Mouse (Mus musculus) lung, embryonic 14.5 days (tissue): Measurements from ENCODE around the gene Lman2l. TPM values are rescaled to one million over a fixed set of nuclear protein-coding genes. Genes with fewer than 3 reads are reported as not detected.

Experiments
- ATAC-seq: fragments of 200-750 bp; cut with Nextera tagmentation; 2 replicates; pipeline ENCODE4 v1.8.0; 2017; ENCODE audit warnings: mild to moderate bottlenecking, moderate TSS enrichment, moderate library complexity; ENCODE audit not compliant: insufficient read depth
- DNase-seq: peaks from one replicate; pipeline ENCODE4 v3.0.0-alpha.2; 2015
- H3K27ac ChIP-seq: fragments of 300-500 bp; sonication (generic); 2 replicates; pipeline ENCODE4 v1.5.1; 2014; ENCODE audit warnings: low read depth, mild to moderate bottlenecking, moderate library complexity
- H3K27me3 ChIP-seq: fragments of 300-500 bp; sonication (generic); 2 replicates; pipeline ENCODE4 v1.6.1; 2014; ENCODE audit warnings: low read length, control low read depth; ENCODE audit not compliant: insufficient read depth
- H3K36me3 ChIP-seq: fragments of 300-500 bp; sonication (generic); 2 replicates; pipeline ENCODE4 v1.6.1; 2014; ENCODE audit warnings: control low read depth; ENCODE audit not compliant: insufficient read depth
- H3K4me1 ChIP-seq: fragments of 300-500 bp; sonication (generic); 2 replicates; pipeline ENCODE4 v1.6.1; 2014; ENCODE audit warnings: antibody characterized with exemption, control low read depth; ENCODE audit not compliant: insufficient read depth
- H3K4me2 ChIP-seq: fragments of 300-500 bp; sonication (generic); 2 replicates; pipeline ENCODE4 v1.6.1; 2014; ENCODE audit warnings: mild to moderate bottlenecking
- H3K4me3 ChIP-seq: fragments of 300-500 bp; sonication (generic); 2 replicates; pipeline ENCODE4 v1.5.1; 2014; ENCODE audit warnings: low read depth, low read length
- H3K9ac ChIP-seq: fragments of 300-500 bp; sonication (generic); 2 replicates; pipeline ENCODE4 v1.6.1; 2014
- H3K9me3 ChIP-seq: fragments of 300-500 bp; sonication (generic); 2 replicates; pipeline ENCODE4 v1.6.1; 2016; ENCODE audit warnings: low read depth, low read length, control low read depth
- CTCF ChIP-seq: IDR thresholded peaks from 2 replicates; pipeline ENCODE4 v1.5.1; 2016; ENCODE audit warnings: antibody characterized with exemption, low read depth
- WGBS: fragments of 180-500 bp; shearing (Covaris S2); extraction: QIAGEN DNeasy Blood & Tissue Kit; methylation state at CpG from one replicate; pipeline ENCODE4 v1.1.7; 2014; 5-methylcytosine and 5-hydroxymethylcytosine counted together
- polyA plus RNA-seq: library from polyadenylated mRNA; unstranded; fragments of >200 nt; fragmentation: Nextera tagmentation; extraction: Ambion mirVana; gene quantifications from 2 replicates; pipeline ENCODE4 v1.2.1, GENCODE M21; 2014

Lman2l gene
- polyA plus RNA-seq, 1 experiment from 2014 or later, result 27.4 TPM

GRCm38 (mm10) chr1:36479903-36480899 lies 35.1 kb upstream of the Lman2l start:
- Histone ChIP-seq H3K9ac (no peak overlapping the region), H3K27ac (no peak overlapping the region), H3K9me3 (no peaks in the 10 kb centered on the region), H3K36me3 (no peaks in the 10 kb centered on the region), H3K4me2 (no peak overlapping the region), H3K27me3 (no peaks in the 10 kb centered on the region), H3K4me3 (no peak overlapping the region), H3K4me1 (peaks cover 5% of the 10 kb centered on the region; the same call in 1 of the 2 replicates)
- DNase-seq (no peak), ATAC-seq (no peak)
- 76% methylated on average over 12 of the region's 12 CpGs for WGBS
- no peak for TF ChIP-seq CTCF

- Histone ChIP-seq H3K9me3 (no peaks in the 10 kb centered on the region), H3K4me2 (no peak overlapping the region), H3K4me1 (peaks cover 22% of the 10 kb centered on the region), H3K4me3 (no peak overlapping the region), H3K27ac (no peak overlapping the region), H3K9ac (no peak overlapping the region), H3K27me3 (no peaks in the 10 kb centered on the region), H3K36me3 (no peaks in the 10 kb centered on the region)
- WGBS, result 34% methylated on average over 2 of the region's 2 CpGs
- ATAC-seq (peak; percentile 29; the same call in 1 of the 2 replicates), DNase-seq (peak; percentile 31)
- no peak for TF ChIP-seq CTCF
Measured at GRCm38 (mm10) chr1:36478343-36478795, 33.3 kb upstream of the Lman2l start.

GRCm38 (mm10) chr1:36476426-36476825 lies 31.4 kb upstream of the Lman2l start:
- H3K4me1 ChIP-seq, result peaks cover 36% of the 10 kb centered on the region
- no peak overlapping the region for H3K4me2 ChIP-seq

GRCm38 (mm10) chr1:36475480-36476110 lies 30.5 kb upstream of the Lman2l start:
- no peak for ATAC-seq
- Histone ChIP-seq H3K27me3 (no peaks in the 10 kb centered on the region), H3K36me3 (no peaks in the 10 kb centered on the region), H3K4me1 (peaks cover 36% of the 10 kb centered on the region), H3K4me2 (peak overlapping the region; percentile 89), H3K9ac (peak overlapping the region; percentile 20; the same call in 1 of the 2 replicates), H3K4me3 (0 out of 2 replicates have a peak overlapping the region, but pooled peaks have one; percentile 3), H3K9me3 (no peaks in the 10 kb centered on the region), H3K27ac (peak overlapping the region; percentile 42; the same call in 1 of the 2 replicates)
- peak; percentile 34 for DNase-seq
- WGBS, result 49% methylated on average over 8 of the region's 8 CpGs
- TF ChIP-seq CTCF, result no peak

More at GRCm38 (mm10) chr1:36476426-36476825, 31.4 kb upstream of the Lman2l start:
- no peak overlapping the region for H3K9ac ChIP-seq
- H3K9me3 ChIP-seq, result no peaks in the 10 kb centered on the region
- DNase-seq (no peak), ATAC-seq (no peak)
- H3K36me3 ChIP-seq, result no peaks in the 10 kb centered on the region
- WGBS, result 60% methylated on average over 7 of the region's 7 CpGs
- TF ChIP-seq CTCF, result no peak
- H3K4me3 ChIP-seq, result no peak overlapping the region
- no peak overlapping the region for H3K27ac ChIP-seq
- H3K27me3 ChIP-seq, result no peaks in the 10 kb centered on the region

- H3K4me2 ChIP-seq, result peak overlapping the region; percentile 89
- no peak for TF ChIP-seq CTCF
- 0 out of 2 replicates have a peak overlapping the region, but pooled peaks have one; percentile 12 for H3K27ac ChIP-seq
- peak overlapping the region; percentile 29 for H3K9ac ChIP-seq
- H3K4me1 ChIP-seq, result peaks cover 36% of the 10 kb centered on the region
- peak overlapping the region; percentile 9; the same call in 1 of the 2 replicates for H3K4me3 ChIP-seq
- WGBS, result 47% methylated on average over 3 of the region's 3 CpGs
- ATAC-seq (no peak), DNase-seq (no peak)
- H3K36me3 ChIP-seq, result no peaks in the 10 kb centered on the region
- H3K9me3 ChIP-seq, result no peaks in the 10 kb centered on the region
- H3K27me3 ChIP-seq, result no peaks in the 10 kb centered on the region
Measured at GRCm38 (mm10) chr1:36474646-36475045, 29.6 kb upstream of the Lman2l start.

GRCm38 (mm10) chr1:36473211-36473780 lies 28.2 kb upstream of the Lman2l start:
- no peak overlapping the region for H3K27ac ChIP-seq
- H3K36me3 ChIP-seq, result no peaks in the 10 kb centered on the region
- H3K27me3 ChIP-seq, result no peaks in the 10 kb centered on the region
- no peaks in the 10 kb centered on the region for H3K9me3 ChIP-seq
- 66% methylated on average over 10 of the region's 10 CpGs for WGBS
- no peak for TF ChIP-seq CTCF
- H3K4me1 ChIP-seq, result peaks cover 36% of the 10 kb centered on the region
- H3K4me2 ChIP-seq, result peak overlapping the region; percentile 89
- peak overlapping the region; percentile 16; the same call in 1 of the 2 replicates for H3K4me3 ChIP-seq
- peak overlapping the region; percentile 40; the same call in 1 of the 2 replicates for H3K9ac ChIP-seq
- DNase-seq (no peak), ATAC-seq (no peak)
